In the genomic region with DNA sequence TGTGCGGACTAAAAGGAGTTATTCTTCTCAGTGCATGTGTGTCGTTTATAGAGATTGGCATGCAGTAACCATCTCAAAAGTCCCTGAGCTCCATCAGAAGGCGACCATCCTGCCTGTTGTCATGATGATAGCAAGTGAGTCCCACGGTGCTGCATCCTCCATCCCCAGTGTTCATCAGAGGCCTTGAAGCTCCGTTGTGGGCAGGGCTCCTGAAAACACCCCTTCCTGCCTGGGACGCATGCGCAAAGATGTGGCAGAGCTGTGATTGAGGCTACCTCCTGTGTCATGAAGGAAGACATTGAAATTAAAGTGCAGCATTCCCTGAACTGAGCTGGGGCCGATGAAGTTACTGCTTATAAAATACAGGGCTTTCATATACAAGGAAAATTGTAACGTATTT, we compare ENCODE assay signal across 29 mouse cellular contexts. TPM values are rescaled to one million over a fixed set of nuclear protein-coding genes. Genes with fewer than 3 reads are reported as not detected.
A peak's percentile ranks its signal among the peaks of the same experiment; 100 is the strongest.
DNase-seq lines count a peak whose midpoint lies in the region; ATAC-seq and TF ChIP-seq lines count a peak whose summit lies in the region.
"Had no signal": no experiment of that assay in that cellular context is flagged by ENCODE, and none has a peak within 500 bp of the region (broad histone marks: within the 10 kb centered on the region; RNA-seq: fewer than 3 reads in every experiment).

No protein-coding gene starts in this region.

- 0 out of 2 replicates have a peak overlapping the region, but pooled peaks have one; percentile 30 for H3K27ac ChIP-seq in midbrain, embryonic 12.5 days (replicated peaks)
- no peak overlapping the region for H3K27ac ChIP-seq in midbrain, embryonic 10.5 days (replicated peaks)
- H3K27ac ChIP-seq in forebrain, embryonic 13.5 days: peak overlapping the region; percentile 93
- H3K27ac ChIP-seq in midbrain, embryonic 14.5 days (replicated peaks; ENCODE audit: low read depth, low read length): peak overlapping the region; percentile 39
- H3K27ac ChIP-seq: embryonic facial prominence, embryonic 15.5 days; heart, adult 2 months; neural tube, embryonic 15.5 days had no signal

- peak overlapping the region; percentile 28 for H3K4me2 ChIP-seq in midbrain, embryonic 12.5 days (replicated peaks)
- peak overlapping the region; percentile 57 for H3K4me2 ChIP-seq in forebrain, embryonic 13.5 days
- peak overlapping the region; percentile 34 for H3K4me2 ChIP-seq in midbrain, embryonic 14.5 days (ENCODE audit: low read length)
- H3K4me2 ChIP-seq: embryonic facial prominence, embryonic 15.5 days had no signal

- WGBS in midbrain, embryonic 12.5 days: 63% methylated on average over 9 of the region's 9 CpGs
- whole genome bisulfite sequencing in midbrain, embryonic 10.5 days: 74% methylated on average over 9 of the region's 9 CpGs
- WGBS in forebrain, embryonic 13.5 days: 41% methylated on average over 9 of the region's 9 CpGs
- WGBS in midbrain, embryonic 14.5 days: 58% methylated on average over 9 of the region's 9 CpGs

- no peak for DNase-seq in midbrain, embryonic 10.5 days (ENCODE audit: low spot score)
- peak; percentile 76 for DNase-seq in brain, embryonic 14.5 days (ENCODE audit: low read depth)
- DNase-seq in midbrain, embryonic 14.5 days: no peak
- DNase-seq in frontal cortex, postnatal 25 days (ENCODE audit: low spot score in 2 of 2): no peak
- no peak for DNase-seq in heart, adult 18-20 months
- DNase-seq in lung, postnatal 4 days: no peak
- DNase-seq: adrenal gland, postnatal 10 days; cerebellum, adult 9-10 months; gastrocnemius, postnatal 25 days; heart, adult 2 months; kidney, adult 18-20 months; right cerebral cortex, adult 18-20 months had no signal

- peaks cover 93% of the 10 kb centered on the region for H3K27me3 ChIP-seq in midbrain, embryonic 12.5 days
- peaks cover 100% of the 10 kb centered on the region for H3K27me3 ChIP-seq in midbrain, embryonic 10.5 days (ENCODE audit: low read depth, poor library complexity, severe bottlenecking)
- peaks cover 56% of the 10 kb centered on the region for H3K27me3 ChIP-seq in forebrain, embryonic 13.5 days
- H3K27me3 ChIP-seq in midbrain, embryonic 14.5 days (ENCODE audit: control insufficient read depth, insufficient read depth, low read length): peaks cover 75% of the 10 kb centered on the region

- no peak overlapping the region for H3K4me3 ChIP-seq in midbrain, embryonic 12.5 days
- H3K4me3 ChIP-seq in midbrain, embryonic 10.5 days: no peak overlapping the region
- peak overlapping the region; percentile 27 for H3K4me3 ChIP-seq in forebrain, embryonic 13.5 days
- no peak overlapping the region for H3K4me3 ChIP-seq in midbrain, embryonic 14.5 days (replicated peaks; ENCODE audit: low read depth, low read length)
- H3K4me3 ChIP-seq: embryonic facial prominence, embryonic 15.5 days; heart, adult 2 months; neural tube, embryonic 15.5 days had no signal

- peaks cover 46% of the 10 kb centered on the region for H3K4me1 ChIP-seq in midbrain, embryonic 12.5 days
- peaks cover 51% of the 10 kb centered on the region for H3K4me1 ChIP-seq in midbrain, embryonic 10.5 days
- H3K4me1 ChIP-seq in forebrain, embryonic 13.5 days: peaks cover 85% of the 10 kb centered on the region
- H3K4me1 ChIP-seq in midbrain, embryonic 14.5 days (ENCODE audit: control insufficient read depth, insufficient read depth, low read length): peaks cover 29% of the 10 kb centered on the region

- no peaks in the 10 kb centered on the region for H3K9me3 ChIP-seq in midbrain, embryonic 12.5 days
- H3K9me3 ChIP-seq in midbrain, embryonic 10.5 days (replicated peaks): no peaks in the 10 kb centered on the region
- no peaks in the 10 kb centered on the region for H3K9me3 ChIP-seq in forebrain, embryonic 13.5 days (replicated peaks)
- no peaks in the 10 kb centered on the region for H3K9me3 ChIP-seq in midbrain, embryonic 14.5 days (ENCODE audit: control insufficient read depth, low read length)
- H3K9me3 ChIP-seq: embryonic facial prominence, embryonic 15.5 days; neural tube, embryonic 15.5 days had no signal

- no peak for ATAC-seq in midbrain, embryonic 12.5 days (ENCODE audit: low FRiP score, low read depth)
- ATAC-seq in forebrain, embryonic 13.5 days: no peak
- ATAC-seq in midbrain, embryonic 14.5 days (ENCODE audit: low FRiP score, low TSS enrichment): no peak
- ATAC-seq: inflammation-experienced regulatory T-cells, adult 6 months; lung, postnatal 0 days had no signal

- H3K9ac ChIP-seq in midbrain, embryonic 12.5 days (replicated peaks): no peak overlapping the region
- peak overlapping the region; percentile 39; the same call in 1 of the 2 replicates for H3K9ac ChIP-seq in forebrain, embryonic 13.5 days
- H3K9ac ChIP-seq in midbrain, embryonic 14.5 days (replicated peaks; ENCODE audit: low read length): 0 out of 2 replicates have a peak overlapping the region, but pooled peaks have one; percentile 5
- H3K9ac ChIP-seq: embryonic facial prominence, embryonic 15.5 days; neural tube, embryonic 15.5 days had no signal

- TF ChIP-seq CTCF in brain, embryonic 14.5 days (IDR thresholded peaks at IDR 0.05; ENCODE audit: borderline replicate concordance, extremely low read depth, insufficient read depth, insufficient read length): no peak

- no peak for TF ChIP-seq POLR2A in brain, embryonic 14.5 days (IDR thresholded peaks at IDR 0.05; ENCODE audit: borderline replicate concordance, extremely low read depth, insufficient read depth, insufficient read length, poor library complexity, severe bottlenecking)

- H3K36me3 ChIP-seq in midbrain, embryonic 12.5 days: no peaks in the 10 kb centered on the region
- no peaks in the 10 kb centered on the region for H3K36me3 ChIP-seq in midbrain, embryonic 10.5 days
- H3K36me3 ChIP-seq in forebrain, embryonic 13.5 days (ENCODE audit: poor library complexity, severe bottlenecking): no peaks in the 10 kb centered on the region
- no peaks in the 10 kb centered on the region for H3K36me3 ChIP-seq in midbrain, embryonic 14.5 days (ENCODE audit: control insufficient read depth, insufficient read depth, low read length)
- H3K36me3 ChIP-seq: embryonic facial prominence, embryonic 15.5 days; neural tube, embryonic 15.5 days had no signal

RNA-seq across cellular contexts. Expression of a gene that starts 49.9 kb away (rescaled TPM):
- polyA plus RNA-seq in midbrain, embryonic 12.5 days (2016; fragmentation: Nextera tagmentation; extraction: Ambion mirVana): 0.22 TPM in 1 of 2 replicates, not detected in the other
- polyA plus RNA-seq in midbrain, embryonic 10.5 days (2016; fragmentation: Nextera tagmentation; extraction: Ambion mirVana): not detected in 2 replicates
- 0.11 and 0.29 TPM in 2 replicates for polyA plus RNA-seq in brain, embryonic 14.5 days (2012; rRNA removed)
- polyA plus RNA-seq in forebrain, embryonic 13.5 days (2015; fragmentation: Nextera tagmentation; extraction: Ambion mirVana): 0.21 and 0.28 TPM in 2 replicates
- polyA plus RNA-seq in midbrain, embryonic 14.5 days (2014; fragmentation: Nextera tagmentation; extraction: Ambion mirVana): not detected in 2 replicates
- total RNA-seq in heart, adult 18-20 months (2021): not detected
- total RNA-seq: adrenal gland, postnatal 10 days; gastrocnemius, postnatal 25 days; heart, adult 2 months; heart, postnatal 25 days; layer of hippocampus, adult 18-20 months; liver, adult 2 months; MEL had no signal
- polyA plus RNA-seq: C2C12; embryonic facial prominence, embryonic 15.5 days; heart, adult 2 months; heart, embryonic 14.5 days; inflammation-experienced regulatory T-cells, adult 6 months; kidney, embryonic 16.5 days; limb, embryonic 11.5 days; liver, adult 2 months; liver, embryonic 16.5 days; lung, postnatal 0 days; neural tube, embryonic 15.5 days; spleen, adult 2 months; testis, adult 2 months had no signal
